Mouse (Mus musculus): ENCODE data around the gene Atp1a3. TPM values are rescaled to one million over a fixed set of nuclear protein-coding genes. Genes with fewer than 3 reads are reported as not detected.

Gene Atp1a3
- polyA plus RNA-seq, 1 experiment: 25.7 TPM

- Histone ChIP-seq H3K4me1 (peaks cover 24% of the 10 kb centered on the region), H3K36me3 (replicated peaks; ENCODE audit: low read length) (no peaks in the 10 kb centered on the region), H3K9me3 (no peaks in the 10 kb centered on the region), H3K4me3 (replicated peaks) (peak overlapping the region; percentile 86), H3K27me3 (replicated peaks) (peaks cover 85% of the 10 kb centered on the region)
- TF ChIP-seq FLI1 (IDR thresholded peaks at IDR 0.05; ENCODE audit: low read length) (no peak), GATA1 (IDR thresholded peaks at IDR 0.05; ENCODE audit: borderline replicate concordance, low read length) (no peak)
Measured at GRCm38 (mm10) chr7:25004806-25005205, 952 bp downstream of the Atp1a3 start.

GRCm38 (mm10) chr7:25003820-25004388, 1.9 kb downstream of the Atp1a3 start:
- Histone ChIP-seq H3K4me3 (replicated peaks) (no peak overlapping the region), H3K9me3 (no peaks in the 10 kb centered on the region), H3K27me3 (replicated peaks) (peaks cover 78% of the 10 kb centered on the region), H3K36me3 (replicated peaks; ENCODE audit: low read length) (no peaks in the 10 kb centered on the region), H3K4me1 (peaks cover 21% of the 10 kb centered on the region)
- TF ChIP-seq FLI1 (IDR thresholded peaks at IDR 0.05; ENCODE audit: low read length) (no peak), GATA1 (IDR thresholded peaks at IDR 0.05; ENCODE audit: borderline replicate concordance, low read length) (no peak)

DNA sequence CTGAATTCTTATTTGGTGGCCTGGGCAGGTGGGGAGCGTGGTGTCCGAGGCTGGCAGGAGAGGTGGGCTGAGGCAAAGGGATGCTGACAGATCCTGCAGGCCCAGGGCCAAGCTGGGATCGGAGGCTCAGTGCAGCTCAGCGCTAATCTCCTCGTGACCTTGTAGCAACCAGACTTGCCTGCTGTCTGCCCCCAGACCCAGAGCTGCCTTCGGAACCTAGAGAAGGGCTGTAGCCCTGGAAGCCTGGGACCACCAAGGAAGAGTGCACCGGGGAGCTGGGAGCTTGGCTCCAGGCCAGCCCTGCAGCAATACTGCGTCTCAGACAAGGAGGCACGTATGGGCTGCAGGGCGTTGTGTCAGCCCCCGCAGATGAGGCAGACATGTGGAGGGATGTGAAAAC, 2.5 kb downstream of the Atp1a3 start:
- no peaks in the 10 kb centered on the region for H3K9me3 ChIP-seq
- peaks cover 76% of the 10 kb centered on the region for H3K27me3 ChIP-seq (replicated peaks)
- peaks cover 15% of the 10 kb centered on the region for H3K4me1 ChIP-seq
- TF ChIP-seq GATA1 (IDR thresholded peaks at IDR 0.05; ENCODE audit: borderline replicate concordance, low read length) (no peak), FLI1 (IDR thresholded peaks at IDR 0.05; ENCODE audit: low read length) (no peak)
- no peaks in the 10 kb centered on the region for H3K36me3 ChIP-seq (replicated peaks; ENCODE audit: low read length)
- H3K4me3 ChIP-seq (replicated peaks): no peak overlapping the region

DNA sequence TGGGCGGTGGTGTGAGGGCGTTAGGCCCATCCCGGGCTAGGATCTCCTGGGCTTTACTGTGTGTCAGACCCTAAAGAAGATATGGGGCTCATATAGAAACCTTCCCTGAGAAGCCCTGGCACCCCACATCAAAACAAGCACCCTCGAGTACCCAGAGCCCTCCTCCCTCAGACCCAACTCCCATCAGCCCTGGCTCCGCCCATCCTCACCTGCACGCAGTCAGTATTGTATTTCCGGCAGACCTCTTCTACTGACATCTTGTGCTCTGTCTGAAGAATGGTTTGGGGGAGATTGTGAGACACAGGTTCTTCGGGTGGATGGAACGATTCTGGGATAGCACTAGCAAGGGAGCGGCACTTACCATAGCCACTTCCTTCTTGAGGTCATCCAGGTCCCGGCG, 5.0 kb downstream of the Atp1a3 start:
- Histone ChIP-seq H3K4me3 (replicated peaks) (no peak overlapping the region), H3K27me3 (replicated peaks) (peaks cover 61% of the 10 kb centered on the region), H3K9me3 (no peaks in the 10 kb centered on the region), H3K36me3 (replicated peaks; ENCODE audit: low read length) (no peaks in the 10 kb centered on the region), H3K4me1 (peaks cover 7% of the 10 kb centered on the region)
- no peak for TF ChIP-seq FLI1 (IDR thresholded peaks at IDR 0.05; ENCODE audit: low read length)
- no peak for TF ChIP-seq GATA1 (IDR thresholded peaks at IDR 0.05; ENCODE audit: borderline replicate concordance, low read length)

GRCm38 (mm10) chr7:25000211-25000610, 5.5 kb downstream of the Atp1a3 start:
- Histone ChIP-seq H3K27me3 (replicated peaks) (peaks cover 56% of the 10 kb centered on the region), H3K4me1 (peaks cover 2% of the 10 kb centered on the region; the same call in 1 of the 2 replicates), H3K4me3 (replicated peaks) (no peak overlapping the region), H3K9me3 (no peaks in the 10 kb centered on the region), H3K36me3 (replicated peaks; ENCODE audit: low read length) (no peaks in the 10 kb centered on the region)
- no peak for TF ChIP-seq FLI1 (IDR thresholded peaks at IDR 0.05; ENCODE audit: low read length)
- TF ChIP-seq GATA1 (IDR thresholded peaks at IDR 0.05; ENCODE audit: borderline replicate concordance, low read length): no peak

DNA sequence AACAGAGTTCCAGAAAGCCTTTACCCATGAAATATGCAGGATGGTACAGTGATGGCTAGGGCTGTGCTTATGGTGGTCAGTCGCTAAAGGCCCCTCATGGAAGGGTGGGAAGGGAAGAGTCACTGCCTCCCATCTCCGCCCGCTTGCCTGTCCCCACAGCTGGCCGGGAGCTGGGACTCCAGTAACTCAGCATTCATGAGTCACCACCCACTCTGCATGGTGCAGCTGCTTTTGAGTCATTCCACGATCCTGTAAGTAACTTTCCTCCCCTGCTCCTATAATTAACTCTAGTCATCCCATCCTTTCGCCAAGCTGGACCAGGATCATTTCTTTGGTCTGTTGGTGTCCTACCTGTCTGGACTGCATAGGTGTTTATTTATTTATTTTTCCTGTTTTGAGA, 12.7 kb downstream of the Atp1a3 start:
- Histone ChIP-seq H3K4me1 (peaks cover 12% of the 10 kb centered on the region), H3K36me3 (replicated peaks; ENCODE audit: low read length) (no peaks in the 10 kb centered on the region)
- TF ChIP-seq GATA1 (IDR thresholded peaks at IDR 0.05; ENCODE audit: borderline replicate concordance, low read length) (no peak), FLI1 (IDR thresholded peaks at IDR 0.05; ENCODE audit: low read length) (no peak)

DNA sequence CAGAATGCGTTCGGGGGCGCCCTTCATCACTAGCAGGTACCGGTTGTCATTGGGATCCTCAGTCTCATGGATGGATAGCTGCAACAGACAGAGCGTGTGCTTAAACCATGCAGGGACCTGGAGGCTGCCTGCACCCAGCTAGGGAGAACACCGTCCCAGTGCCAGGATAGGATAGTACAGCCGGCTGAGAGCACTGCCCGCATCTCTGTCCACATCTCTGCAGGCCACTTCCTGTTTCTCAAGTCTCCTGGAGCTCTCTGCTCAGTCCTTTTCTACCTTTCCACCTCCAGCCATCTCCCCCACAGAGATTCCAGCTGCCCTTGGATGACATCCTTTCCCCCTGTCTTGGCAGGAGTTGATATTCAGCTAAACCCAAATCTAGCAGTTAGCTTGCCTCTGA, 15.3 kb downstream of the Atp1a3 start:
- no peak for TF ChIP-seq GATA1 (IDR thresholded peaks at IDR 0.05; ENCODE audit: borderline replicate concordance, low read length)
- no peak for TF ChIP-seq FLI1 (IDR thresholded peaks at IDR 0.05; ENCODE audit: low read length)
- Histone ChIP-seq H3K36me3 (replicated peaks; ENCODE audit: low read length) (no peaks in the 10 kb centered on the region), H3K27me3 (replicated peaks) (peaks cover 47% of the 10 kb centered on the region), H3K4me1 (peaks cover 22% of the 10 kb centered on the region), H3K4me3 (replicated peaks) (no peak overlapping the region), H3K9me3 (peaks cover 2% of the 10 kb centered on the region; the same call in 1 of the 2 replicates)

More for the DNA sequence above, 12.7 kb downstream of the Atp1a3 start:
- H3K4me3 ChIP-seq (replicated peaks): no peak overlapping the region
- H3K27me3 ChIP-seq (replicated peaks): peaks cover 51% of the 10 kb centered on the region
- H3K9me3 ChIP-seq: no peaks in the 10 kb centered on the region

GRCm38 (mm10) chr7:24987941-24988340, 17.8 kb downstream of the Atp1a3 start:
- peaks cover 8% of the 10 kb centered on the region; the same call in 1 of the 2 replicates for H3K9me3 ChIP-seq
- TF ChIP-seq FLI1 (IDR thresholded peaks at IDR 0.05; ENCODE audit: low read length) (no peak), GATA1 (IDR thresholded peaks at IDR 0.05; ENCODE audit: borderline replicate concordance, low read length) (no peak)
- no peaks in the 10 kb centered on the region for H3K36me3 ChIP-seq (replicated peaks; ENCODE audit: low read length)
- H3K27me3 ChIP-seq (replicated peaks): peaks cover 33% of the 10 kb centered on the region
- H3K4me3 ChIP-seq (replicated peaks): no peak overlapping the region
- H3K4me1 ChIP-seq: peaks cover 17% of the 10 kb centered on the region

DNA sequence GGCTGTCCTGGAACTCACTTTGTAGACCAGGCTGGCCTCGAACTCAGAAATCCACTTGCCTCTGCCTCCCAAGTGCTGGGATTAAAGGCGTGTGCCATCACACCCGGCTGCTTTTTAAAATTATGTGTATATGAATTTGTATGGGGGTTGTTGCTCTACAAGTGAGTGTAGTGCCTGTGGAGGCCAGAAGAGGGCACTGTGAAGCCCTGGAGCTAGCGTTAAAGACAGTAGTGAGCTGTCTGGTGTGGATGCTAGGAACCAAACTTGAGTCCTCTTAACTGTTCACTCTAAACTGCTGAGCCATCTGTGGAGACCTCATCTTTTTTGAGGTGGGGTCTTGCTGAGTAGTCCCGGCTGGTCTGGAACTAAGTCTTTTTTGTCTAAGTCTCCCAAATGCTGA, 20.0 kb downstream of the Atp1a3 start:
- peaks cover 17% of the 10 kb centered on the region for H3K4me1 ChIP-seq
- H3K27me3 ChIP-seq (replicated peaks): peaks cover 26% of the 10 kb centered on the region
- H3K9me3 ChIP-seq: peaks cover 8% of the 10 kb centered on the region; the same call in 1 of the 2 replicates
- TF ChIP-seq GATA1 (IDR thresholded peaks at IDR 0.05; ENCODE audit: borderline replicate concordance, low read length) (no peak), FLI1 (IDR thresholded peaks at IDR 0.05; ENCODE audit: low read length) (no peak)
- H3K4me3 ChIP-seq (replicated peaks): no peak overlapping the region
- H3K36me3 ChIP-seq (replicated peaks; ENCODE audit: low read length): no peaks in the 10 kb centered on the region

GRCm38 (mm10) chr7:24984307-24984706, 21.5 kb downstream of the Atp1a3 start:
- H3K36me3 ChIP-seq (replicated peaks; ENCODE audit: low read length): no peaks in the 10 kb centered on the region
- peaks cover 8% of the 10 kb centered on the region; the same call in 1 of the 2 replicates for H3K9me3 ChIP-seq
- TF ChIP-seq FLI1 (IDR thresholded peaks at IDR 0.05; ENCODE audit: low read length) (no peak), GATA1 (IDR thresholded peaks at IDR 0.05; ENCODE audit: borderline replicate concordance, low read length) (no peak)
- peaks cover 27% of the 10 kb centered on the region for H3K4me1 ChIP-seq
- H3K27me3 ChIP-seq (replicated peaks): peaks cover 21% of the 10 kb centered on the region
- no peak overlapping the region for H3K4me3 ChIP-seq (replicated peaks)
